Mouse (Mus musculus) intestine, postnatal 0 days (tissue): ENCODE data around the gene Kpna1. TPM values are rescaled to one million over a fixed set of nuclear protein-coding genes. Genes with fewer than 3 reads are reported as not detected.

Experiments
- ATAC-seq: fragments of 200-750 bp; cut with Nextera tagmentation; 2 replicates; pipeline ENCODE4 v1.8.0; 2017; ENCODE audit warnings: mild to moderate bottlenecking, moderate TSS enrichment, moderate library complexity
- H3K27ac ChIP-seq: fragments of 300-500 bp; sonication (generic); 2 replicates; pipeline ENCODE4 v1.5.1; 2014; ENCODE audit warnings: mild to moderate bottlenecking, low read depth, low read length, moderate library complexity
- H3K27me3 ChIP-seq: fragments of 300-500 bp; sonication (generic); replicated peaks from 2 replicates; pipeline ENCODE4 v1.6.1; 2014; ENCODE audit warnings: low read length, mixed read lengths; ENCODE audit not compliant: control insufficient read depth, insufficient read depth
- H3K36me3 ChIP-seq: fragments of 300-500 bp; sonication (generic); 2 replicates; pipeline ENCODE4 v1.6.1; 2014; ENCODE audit warnings: mild to moderate bottlenecking, moderate library complexity; ENCODE audit not compliant: control insufficient read depth, insufficient read depth
- H3K4me1 ChIP-seq: fragments of 300-500 bp; sonication (generic); replicated peaks from 2 replicates; pipeline ENCODE4 v1.6.1; 2014; ENCODE audit warnings: antibody characterized with exemption, low read length, mixed read lengths; ENCODE audit not compliant: control insufficient read depth, insufficient read depth
- H3K4me2 ChIP-seq: fragments of 300-500 bp; sonication (generic); replicated peaks from 2 replicates; pipeline ENCODE4 v1.6.1; 2014; ENCODE audit warnings: low read depth, mild to moderate bottlenecking, moderate library complexity
- H3K4me3 ChIP-seq: fragments of 300-500 bp; sonication (generic); 2 replicates; pipeline ENCODE4 v1.5.1; 2014; ENCODE audit warnings: low read depth, low read length
- H3K9ac ChIP-seq: fragments of 300-500 bp; sonication (generic); 2 replicates; pipeline ENCODE4 v1.6.1; 2014; ENCODE audit warnings: mild to moderate bottlenecking, low read depth, low read length
- H3K9me3 ChIP-seq: fragments of 300-500 bp; sonication (generic); 2 replicates; pipeline ENCODE4 v1.6.1; 2016; ENCODE audit warnings: mixed run types; ENCODE audit not compliant: control insufficient read depth
- CTCF ChIP-seq: sonication (generic); IDR thresholded peaks from 2 replicates; pipeline ENCODE4 v1.5.1; 2016; ENCODE audit warnings: low read depth, mild to moderate bottlenecking, control low read depth, antibody characterized with exemption, moderate library complexity
- WGBS: fragments of 180-500 bp; shearing (Covaris S2); extraction: QIAGEN DNeasy Blood & Tissue Kit; methylation state at CpG from one replicate; pipeline ENCODE4 v1.1.7; 2014; 5-methylcytosine and 5-hydroxymethylcytosine counted together
- polyA plus RNA-seq: library from polyadenylated mRNA; unstranded; fragments of >200 nt; fragmentation: Nextera tagmentation; extraction: Ambion mirVana; gene quantifications from 2 replicates; pipeline ENCODE4 v1.2.1, GENCODE M21; 2015

Kpna1 gene
- polyA plus RNA-seq, 1 experiment from 2014 or later, result 17.6 TPM

- peak; percentile 36 for TF ChIP-seq CTCF
- ATAC-seq, result peak; percentile 85
- H3K4me2 ChIP-seq, result peak within 1 kb of the TSS; percentile 74
- H3K27me3 ChIP-seq, result no peaks in the 10 kb centered on the region
- H3K27ac ChIP-seq, result peak within 1 kb of the TSS; percentile 96
- under 1% methylated on average over 69 of the region's 81 CpGs for WGBS
- no peaks in the 10 kb centered on the region for H3K36me3 ChIP-seq
- H3K9me3 ChIP-seq, result no peaks in the 10 kb centered on the region
- 0 out of 2 replicates have a peak, but pooled peaks cover 6% of the 10 kb centered on the region for H3K4me1 ChIP-seq
- H3K9ac ChIP-seq, result peak within 1 kb of the TSS; percentile 76
- H3K4me3 ChIP-seq, result peak within 1 kb of the TSS; percentile 89
These were observed 93.2 kb downstream of the Kpna1 start, which contains the start of the genes Fam162a and Ccdc58 for GRCm38 (mm10) chr16:36071450-36072379. Fam162a (minus strand) TSS chr16:36071594. Ccdc58 (plus strand) TSS chr16:36071685.

- TF ChIP-seq CTCF, result no peak
- H3K9ac ChIP-seq, result peak overlapping the region; percentile 76
- peak overlapping the region; percentile 89 for H3K4me3 ChIP-seq
- peak overlapping the region; percentile 74 for H3K4me2 ChIP-seq
- WGBS, result 24% methylated on average over 8 of the region's 8 CpGs
- H3K27ac ChIP-seq, result peak overlapping the region; percentile 96
- 0 out of 2 replicates have a peak, but pooled peaks cover 6% of the 10 kb centered on the region for H3K4me1 ChIP-seq
- H3K36me3 ChIP-seq, result no peaks in the 10 kb centered on the region
- no peak for ATAC-seq
- no peaks in the 10 kb centered on the region for H3K27me3 ChIP-seq
- H3K9me3 ChIP-seq, result no peaks in the 10 kb centered on the region
These were observed 94.0 kb downstream of the Kpna1 start for GRCm38 (mm10) chr16:36072410-36073011.

DNA sequence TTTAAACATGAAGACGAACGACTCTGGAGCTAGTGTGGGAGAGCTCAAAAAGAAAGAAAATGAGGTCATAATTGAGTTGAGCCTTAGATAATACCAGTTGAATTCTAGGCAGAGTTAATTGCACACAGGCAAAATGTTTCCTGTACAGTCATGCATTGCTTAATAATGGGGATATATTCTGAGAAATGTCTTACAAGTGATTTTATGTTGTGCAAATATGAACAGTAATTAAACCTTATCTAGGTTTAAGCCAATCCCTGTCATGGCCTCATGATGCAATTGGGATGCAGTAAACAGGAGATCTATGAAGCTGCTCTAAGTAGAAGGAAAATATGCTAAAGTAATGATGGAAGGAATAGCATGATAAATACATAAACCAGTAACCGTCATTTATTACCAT is 96.2 kb downstream of the Kpna1 start:
- TF ChIP-seq CTCF, result no peak
- no peaks in the 10 kb centered on the region for H3K27me3 ChIP-seq
- peak; percentile 62 for ATAC-seq
- no peaks in the 10 kb centered on the region for H3K4me1 ChIP-seq
- no peak overlapping the region for H3K4me3 ChIP-seq
- no peaks in the 10 kb centered on the region for H3K36me3 ChIP-seq
- peak overlapping the region; percentile 30; the same call in 1 of the 2 replicates for H3K4me2 ChIP-seq
- H3K27ac ChIP-seq, result peak overlapping the region; percentile 87
- WGBS, result 40% methylated on average over 3 of the region's 3 CpGs
- H3K9me3 ChIP-seq, result no peaks in the 10 kb centered on the region
- no peak overlapping the region; the same call in 1 of the 2 replicates for H3K9ac ChIP-seq

GRCm38 (mm10) chr16:36079916-36080315 is 101.4 kb downstream of the Kpna1 start:
- no peak overlapping the region for H3K27ac ChIP-seq
- H3K9me3 ChIP-seq, result no peaks in the 10 kb centered on the region
- peaks cover 12% of the 10 kb centered on the region for H3K36me3 ChIP-seq
- ATAC-seq, result no peak
- H3K9ac ChIP-seq, result no peak overlapping the region
- H3K4me1 ChIP-seq, result no peaks in the 10 kb centered on the region
- no peaks in the 10 kb centered on the region for H3K27me3 ChIP-seq
- no peak overlapping the region for H3K4me2 ChIP-seq
- no peak overlapping the region for H3K4me3 ChIP-seq
- no peak for TF ChIP-seq CTCF
- 94% methylated on average over 3 of the region's 3 CpGs for WGBS

Other genes starting within 250 kb of the Kpna1 start
- 20.4 and 22.0 TPM in 2 replicates for gene Dirc2, start 209.4 kb upstream of the Kpna1 start, polyA plus RNA-seq
- 8.0 and 9.5 TPM in 2 replicates for gene Hspbap1, start 208.4 kb upstream of the Kpna1 start, polyA plus RNA-seq
- gene Parp14, start 107.2 kb upstream of the Kpna1 start, polyA plus RNA-seq, result 7.1 and 9.7 TPM in 2 replicates
- 29.2 and 29.9 TPM in 2 replicates for gene Parp9, start 40.3 kb upstream of the Kpna1 start, polyA plus RNA-seq
- 10.6 and 11.8 TPM in 2 replicates for gene Dtx3l, start 39.6 kb upstream of the Kpna1 start, polyA plus RNA-seq
- gene Wdr5b, start 62.4 kb downstream of the Kpna1 start, polyA plus RNA-seq, result 3.8 and 4.0 TPM in 2 replicates
- gene Fam162a, start 92.8 kb downstream of the Kpna1 start, polyA plus RNA-seq, result 445 and 480 TPM in 2 replicates
- gene Ccdc58, start 92.9 kb downstream of the Kpna1 start, polyA plus RNA-seq, result 64.6 and 65.2 TPM in 2 replicates
- gene Csta1, start 152.5 kb downstream of the Kpna1 start, polyA plus RNA-seq, result 0.12 TPM in 1 of 2 replicates, not detected in the other
- gene Stfa2l1, start 178.1 kb downstream of the Kpna1 start, polyA plus RNA-seq, result 0.42 and 0.76 TPM in 2 replicates
- gene Gm5483, start 205.5 kb downstream of the Kpna1 start, polyA plus RNA-seq, result 0.81 and 1.2 TPM in 2 replicates
- gene Gm5416, start 231.7 kb downstream of the Kpna1 start, polyA plus RNA-seq, result not detected in 2 replicates
- 0.41 and 1.0 TPM in 2 replicates for gene 2010005H15Rik, start 242.7 kb downstream of the Kpna1 start, polyA plus RNA-seq